Mouse (Mus musculus): ENCODE measurements around the gene Camkmt. TPM values are rescaled to one million over a fixed set of nuclear protein-coding genes. Genes with fewer than 3 reads are reported as not detected.
A peak's percentile ranks its signal among the peaks of the same experiment; 100 is the strongest.

Gene Camkmt
- polyA plus RNA-seq, 1 experiment from 2014 or later: 12.1 TPM

DNA sequence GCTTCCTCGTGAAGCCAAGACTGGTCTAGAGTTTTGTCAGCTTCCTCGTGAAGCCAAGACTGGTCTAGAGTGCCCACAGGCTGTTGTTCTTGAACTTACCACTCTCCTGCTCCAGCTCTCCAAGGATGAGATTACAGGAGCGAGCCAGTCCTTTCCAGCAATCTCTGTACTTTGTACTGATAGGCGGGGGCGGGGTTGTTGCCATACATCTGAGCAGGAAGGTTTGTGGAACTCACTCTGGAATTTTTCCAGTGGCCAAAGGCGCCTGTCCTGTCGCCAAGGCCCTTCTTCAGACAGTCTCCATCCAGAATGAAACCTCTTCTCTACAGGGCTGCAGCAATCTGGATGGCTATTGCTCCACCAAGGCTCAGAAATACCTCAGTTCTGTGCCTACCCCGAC lies 393.7 kb downstream of the Camkmt start:
- DNase-seq (ENCODE audit: low spot score): no peak
- Histone ChIP-seq H3K27me3 (ENCODE audit: control insufficient read depth, insufficient read depth, low read length) (peaks cover 92% of the 10 kb centered on the region), H3K36me3 (ENCODE audit: control insufficient read depth, insufficient read depth, low read length) (no peaks in the 10 kb centered on the region), H3K4me1 (ENCODE audit: control insufficient read depth, insufficient read depth, low read length) (peaks cover 6% of the 10 kb centered on the region), H3K27ac (ENCODE audit: low read depth, low read length) (no peak overlapping the region), H3K4me2 (ENCODE audit: low read depth) (no peak overlapping the region), H3K9ac (ENCODE audit: low read length) (no peak overlapping the region), H3K9me3 (ENCODE audit: control insufficient read depth, low read length) (no peaks in the 10 kb centered on the region), H3K4me3 (ENCODE audit: low read depth, low read length) (no peak overlapping the region)
- 45% methylated on average over 8 of the region's 8 CpGs for WGBS
- no peak for ATAC-seq (ENCODE audit: insufficient read depth, low FRiP score, low TSS enrichment)

DNA sequence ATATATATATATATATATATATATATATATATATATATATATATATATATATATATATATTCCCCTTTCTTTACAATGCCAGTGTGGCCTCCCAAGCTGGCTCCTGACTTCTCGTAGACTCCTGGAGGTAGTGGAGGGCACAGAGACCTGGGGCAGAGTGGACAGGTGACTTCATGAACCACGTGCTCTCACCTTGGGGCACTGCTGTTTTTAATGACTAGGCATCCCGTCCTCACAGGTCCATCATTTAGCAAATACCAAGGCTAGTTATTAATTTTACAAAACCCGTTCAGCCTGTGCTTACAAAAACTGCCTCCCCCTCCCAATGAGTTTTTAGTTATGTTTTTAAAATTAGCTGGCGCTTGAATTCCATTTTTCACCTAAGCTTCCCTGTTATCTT lies 394.2 kb downstream of the Camkmt start:
- ATAC-seq (ENCODE audit: insufficient read depth, low FRiP score, low TSS enrichment): no peak
- no peaks in the 10 kb centered on the region for H3K9me3 ChIP-seq (ENCODE audit: control insufficient read depth, low read length)
- H3K27me3 ChIP-seq (ENCODE audit: control insufficient read depth, insufficient read depth, low read length): peaks cover 93% of the 10 kb centered on the region
- H3K27ac ChIP-seq (ENCODE audit: low read depth, low read length): no peak overlapping the region
- no peak overlapping the region for H3K4me3 ChIP-seq (ENCODE audit: low read depth, low read length)
- no peak for DNase-seq (ENCODE audit: low spot score)
- H3K4me2 ChIP-seq (ENCODE audit: low read depth): no peak overlapping the region
- 34% methylated on average over 5 of the region's 5 CpGs for WGBS
- H3K9ac ChIP-seq (ENCODE audit: low read length): no peak overlapping the region
- peaks cover 6% of the 10 kb centered on the region for H3K4me1 ChIP-seq (ENCODE audit: control insufficient read depth, insufficient read depth, low read length)
- no peaks in the 10 kb centered on the region for H3K36me3 ChIP-seq (ENCODE audit: control insufficient read depth, insufficient read depth, low read length)

DNA sequence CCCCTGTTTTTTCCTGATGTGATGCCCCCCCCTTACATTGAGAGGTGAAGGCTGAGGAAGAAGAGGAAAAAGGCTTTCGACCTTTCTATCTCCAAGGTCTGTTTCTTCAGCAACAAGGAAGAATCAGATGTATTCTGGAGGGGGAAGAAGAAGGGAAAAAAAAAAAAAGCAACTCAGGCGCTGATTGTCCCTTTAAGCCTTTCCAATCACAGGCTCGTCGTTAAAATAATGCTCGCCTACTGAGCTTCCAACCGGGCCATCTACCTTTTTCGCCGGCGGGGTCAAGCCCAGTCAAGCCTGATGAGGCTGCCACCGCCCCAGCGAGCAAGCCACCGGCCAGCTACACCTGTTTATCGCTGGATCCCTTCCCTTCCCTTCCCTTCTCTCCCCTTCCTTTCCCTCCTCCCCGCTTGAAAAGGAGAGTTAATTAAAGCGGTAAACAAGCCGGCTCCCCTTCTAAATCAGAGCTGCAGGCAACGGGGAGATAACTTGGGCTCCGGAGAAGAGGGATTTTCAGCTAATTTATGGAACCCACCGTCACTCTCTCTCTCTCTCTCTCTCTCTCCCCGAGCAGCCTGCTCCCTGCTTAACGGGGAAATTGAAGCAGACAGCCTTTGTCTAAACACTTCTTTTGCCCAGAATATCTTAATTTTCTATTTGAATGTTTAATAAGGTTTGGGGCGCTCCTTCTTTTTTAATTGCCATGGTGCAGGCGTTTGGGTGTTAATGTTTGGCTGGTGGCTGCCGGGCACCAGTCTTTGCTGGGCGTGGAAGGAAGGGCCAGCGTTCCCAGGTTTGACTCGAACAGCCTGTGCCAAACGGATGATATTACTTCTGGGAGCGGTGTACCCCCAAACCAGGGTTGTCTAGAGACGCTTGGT lies 395.0 kb downstream of the Camkmt start:
- Histone ChIP-seq H3K4me1 (ENCODE audit: control insufficient read depth, insufficient read depth, low read length) (peaks cover 6% of the 10 kb centered on the region), H3K27ac (ENCODE audit: low read depth, low read length) (no peak overlapping the region), H3K27me3 (ENCODE audit: control insufficient read depth, insufficient read depth, low read length) (peaks cover 96% of the 10 kb centered on the region), H3K4me2 (ENCODE audit: low read depth) (no peak overlapping the region), H3K36me3 (ENCODE audit: control insufficient read depth, insufficient read depth, low read length) (no peaks in the 10 kb centered on the region), H3K9me3 (ENCODE audit: control insufficient read depth, low read length) (no peaks in the 10 kb centered on the region), H3K9ac (ENCODE audit: low read length) (no peak overlapping the region), H3K4me3 (ENCODE audit: low read depth, low read length) (no peak overlapping the region)
- ATAC-seq (ENCODE audit: insufficient read depth, low FRiP score, low TSS enrichment): no peak
- DNase-seq (ENCODE audit: low spot score): peak; percentile 42
- under 1% methylated on average over 30 of the region's 30 CpGs for WGBS

- H3K9me3 ChIP-seq (ENCODE audit: control insufficient read depth, low read length): no peaks in the 10 kb centered on the region
- no peak overlapping the region; the same call in 1 of the 2 replicates for H3K4me2 ChIP-seq (ENCODE audit: low read depth)
- H3K27me3 ChIP-seq (ENCODE audit: control insufficient read depth, insufficient read depth, low read length): peaks cover 96% of the 10 kb centered on the region
- no peak overlapping the region for H3K4me3 ChIP-seq (ENCODE audit: low read depth, low read length)
- no peak overlapping the region for H3K9ac ChIP-seq (ENCODE audit: low read length)
- no peaks in the 10 kb centered on the region for H3K36me3 ChIP-seq (ENCODE audit: control insufficient read depth, insufficient read depth, low read length)
- DNase-seq (ENCODE audit: low spot score): peak; percentile 38
- under 1% methylated on average over 14 of the region's 14 CpGs for WGBS
- peaks cover 6% of the 10 kb centered on the region for H3K4me1 ChIP-seq (ENCODE audit: control insufficient read depth, insufficient read depth, low read length)
- ATAC-seq (ENCODE audit: insufficient read depth, low FRiP score, low TSS enrichment): no peak
- H3K27ac ChIP-seq (ENCODE audit: low read depth, low read length): no peak overlapping the region
Observed at GRCm38 (mm10) chr17:85485946-85486533, 395.7 kb downstream of the Camkmt start.

GRCm38 (mm10) chr17:85486585-85487480 lies 396.5 kb downstream of the Camkmt start:
- Histone ChIP-seq H3K4me2 (ENCODE audit: low read depth) (peak overlapping the region; percentile 27), H3K27ac (ENCODE audit: low read depth, low read length) (no peak overlapping the region), H3K27me3 (ENCODE audit: control insufficient read depth, insufficient read depth, low read length) (peaks cover 94% of the 10 kb centered on the region), H3K4me1 (ENCODE audit: control insufficient read depth, insufficient read depth, low read length) (peaks cover 6% of the 10 kb centered on the region), H3K36me3 (ENCODE audit: control insufficient read depth, insufficient read depth, low read length) (no peaks in the 10 kb centered on the region), H3K4me3 (ENCODE audit: low read depth, low read length) (0 out of 2 replicates have a peak overlapping the region, but pooled peaks have one; percentile 8), H3K9ac (ENCODE audit: low read length) (no peak overlapping the region), H3K9me3 (ENCODE audit: control insufficient read depth, low read length) (no peaks in the 10 kb centered on the region)
- under 1% methylated on average over 52 of the region's 52 CpGs for WGBS
- ATAC-seq (ENCODE audit: insufficient read depth, low FRiP score, low TSS enrichment): peak; percentile 58
- DNase-seq (ENCODE audit: low spot score): peak; percentile 68

DNA sequence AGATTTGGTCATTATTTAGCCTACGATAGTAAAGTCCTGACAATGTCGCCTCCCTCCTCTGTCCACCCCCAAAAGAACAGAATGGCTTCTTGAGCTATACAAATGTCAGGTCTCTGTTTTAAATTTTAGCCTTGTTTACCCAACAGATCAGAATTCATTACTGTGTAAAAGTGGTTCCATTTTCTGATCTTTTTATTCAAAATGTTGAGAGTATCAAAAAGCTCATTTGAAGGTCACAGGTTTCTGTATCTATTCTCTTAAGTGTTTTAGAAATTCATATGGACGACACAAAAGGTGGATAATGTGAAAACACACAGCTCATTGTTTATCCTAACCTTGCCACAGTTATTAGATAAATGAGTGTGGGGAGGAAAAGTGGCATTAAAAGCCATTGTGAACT lies 397.2 kb downstream of the Camkmt start:
- WGBS: 17% methylated on average over 3 of the region's 3 CpGs
- Histone ChIP-seq H3K4me2 (ENCODE audit: low read depth) (no peak overlapping the region), H3K27ac (ENCODE audit: low read depth, low read length) (no peak overlapping the region), H3K9ac (ENCODE audit: low read length) (no peak overlapping the region), H3K27me3 (ENCODE audit: control insufficient read depth, insufficient read depth, low read length) (peaks cover 88% of the 10 kb centered on the region), H3K36me3 (ENCODE audit: control insufficient read depth, insufficient read depth, low read length) (no peaks in the 10 kb centered on the region), H3K4me1 (ENCODE audit: control insufficient read depth, insufficient read depth, low read length) (peaks cover 6% of the 10 kb centered on the region), H3K4me3 (ENCODE audit: low read depth, low read length) (no peak overlapping the region), H3K9me3 (ENCODE audit: control insufficient read depth, low read length) (no peaks in the 10 kb centered on the region)
- DNase-seq (ENCODE audit: low spot score) (no peak), ATAC-seq (ENCODE audit: insufficient read depth, low FRiP score, low TSS enrichment) (no peak)

DNA sequence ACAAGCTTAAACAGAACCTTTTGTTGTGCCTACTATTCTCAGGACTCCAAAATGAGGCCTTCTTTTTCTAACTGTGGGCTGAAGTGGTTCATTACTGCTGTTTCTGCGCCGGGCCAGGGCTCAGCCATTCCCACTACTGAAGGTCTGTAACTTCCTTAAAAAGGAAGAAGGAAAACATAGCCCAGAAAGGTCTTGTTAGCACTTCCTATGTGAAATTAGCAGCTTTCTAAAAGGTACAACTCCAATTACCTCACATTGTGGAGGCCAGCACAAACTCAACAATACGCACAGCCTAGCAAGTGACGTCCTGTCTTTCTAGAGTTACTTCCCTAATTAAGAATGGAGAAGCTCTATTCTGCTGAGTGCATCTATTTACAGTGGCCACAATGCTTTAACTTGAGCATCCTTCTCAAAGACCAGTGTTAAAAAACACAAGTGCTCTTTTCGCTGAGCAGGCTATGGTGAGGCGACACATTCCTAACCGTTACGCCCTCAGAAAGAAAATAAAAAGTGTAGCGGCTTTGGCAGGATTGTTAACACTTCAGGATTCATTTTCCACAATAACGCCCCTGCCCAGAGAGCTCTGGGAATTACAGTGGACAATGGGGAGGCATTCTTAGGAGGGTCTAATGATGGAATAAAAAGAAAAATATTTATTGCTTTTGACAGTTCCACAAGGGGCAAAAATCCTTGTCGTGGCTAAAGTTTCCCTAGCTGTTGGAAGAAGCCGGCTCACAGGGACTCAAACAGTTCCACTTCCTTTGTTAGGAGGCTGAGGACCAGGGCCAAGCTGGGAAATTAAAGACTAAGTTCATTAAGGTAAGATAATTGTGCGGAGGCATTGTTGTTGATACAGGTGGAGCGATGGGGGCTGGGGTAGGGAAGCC lies 398.5 kb downstream of the Camkmt start:
- H3K4me1 ChIP-seq (ENCODE audit: control insufficient read depth, insufficient read depth, low read length): peaks cover 6% of the 10 kb centered on the region

GRCm38 (mm10) chr17:85489488-85489980 lies 399.2 kb downstream of the Camkmt start:
- ATAC-seq (ENCODE audit: insufficient read depth, low FRiP score, low TSS enrichment) (no peak), DNase-seq (ENCODE audit: low spot score) (peak; percentile 21)
- under 1% methylated on average over 10 of the region's 10 CpGs for WGBS
- peaks cover 73% of the 10 kb centered on the region for H3K27me3 ChIP-seq (ENCODE audit: control insufficient read depth, insufficient read depth, low read length)
- H3K4me3 ChIP-seq (ENCODE audit: low read depth, low read length): no peak overlapping the region
- no peaks in the 10 kb centered on the region for H3K9me3 ChIP-seq (ENCODE audit: control insufficient read depth, low read length)
- no peak overlapping the region for H3K27ac ChIP-seq (ENCODE audit: low read depth, low read length)
- no peaks in the 10 kb centered on the region for H3K36me3 ChIP-seq (ENCODE audit: control insufficient read depth, insufficient read depth, low read length)
- peaks cover 6% of the 10 kb centered on the region for H3K4me1 ChIP-seq (ENCODE audit: control insufficient read depth, insufficient read depth, low read length)
- H3K4me2 ChIP-seq (ENCODE audit: low read depth): no peak overlapping the region
- H3K9ac ChIP-seq (ENCODE audit: low read length): no peak overlapping the region

More for the DNA sequence above, 398.5 kb downstream of the Camkmt start:
- no peak overlapping the region for H3K4me2 ChIP-seq (ENCODE audit: low read depth)
- ATAC-seq (ENCODE audit: insufficient read depth, low FRiP score, low TSS enrichment) (no peak), DNase-seq (ENCODE audit: low spot score) (peak; percentile 36)
- H3K9ac ChIP-seq (ENCODE audit: low read length): no peak overlapping the region
- H3K27ac ChIP-seq (ENCODE audit: low read depth, low read length): no peak overlapping the region
- no peak overlapping the region for H3K4me3 ChIP-seq (ENCODE audit: low read depth, low read length)
- no peaks in the 10 kb centered on the region for H3K9me3 ChIP-seq (ENCODE audit: control insufficient read depth, low read length)
- WGBS: under 1% methylated on average over 14 of the region's 14 CpGs
- no peaks in the 10 kb centered on the region for H3K36me3 ChIP-seq (ENCODE audit: control insufficient read depth, insufficient read depth, low read length)
- H3K27me3 ChIP-seq (ENCODE audit: control insufficient read depth, insufficient read depth, low read length): peaks cover 79% of the 10 kb centered on the region
